Mouse (Mus musculus): ENCODE data around the gene Rasa2. TPM values are rescaled to one million over a fixed set of nuclear protein-coding genes. Genes with fewer than 3 reads are reported as not detected.
"Not testable (repeated sequence)": the region's sequence is repeated elsewhere in the genome, so short reads cannot be mapped to it uniquely, and the experiment has no call there.

The Rasa2 gene
- polyA plus RNA-seq, 1 experiment: 2.6 TPM

- TF ChIP-seq CTCF (IDR thresholded peaks at IDR 0.05; ENCODE audit: extremely low read depth, insufficient read depth, insufficient read length, insufficient replicate concordance) (peak; percentile 19; the same call in 1 of the 2 replicates), POLR2A (IDR thresholded peaks at IDR 0.05; ENCODE audit: low read depth, low read length) (no peak)
- Histone ChIP-seq H3K27me3 (ENCODE audit: control insufficient read depth, insufficient read depth, low read length) (no peaks in the 10 kb centered on the region), H3K36me3 (ENCODE audit: control insufficient read depth, insufficient read depth, low read length) (peaks cover 19% of the 10 kb centered on the region), H3K4me1 (ENCODE audit: control insufficient read depth, insufficient read depth, insufficient read length) (no peaks in the 10 kb centered on the region), H3K4me3 (ENCODE audit: extremely low read depth, insufficient read depth, insufficient read length) (no peak overlapping the region), H3K27ac (ENCODE audit: insufficient read depth, low read length) (no peak overlapping the region)
- 55% methylated on average over 27 of the region's 27 CpGs for WGBS
- DNase-seq (ENCODE audit: low read depth in 1 of 2, low spot score in 2 of 2): peak; percentile 34 to 51
Observed at GRCm38 (mm10) chr9:96543643-96544640, 87.5 kb downstream of the Rasa2 start.

GRCm38 (mm10) chr9:96538916-96539315 lies 92.5 kb downstream of the Rasa2 start:
- Histone ChIP-seq H3K27me3 (ENCODE audit: control insufficient read depth, insufficient read depth, low read length) (no peaks in the 10 kb centered on the region; the same call in 1 of the 2 replicates), H3K36me3 (ENCODE audit: control insufficient read depth, insufficient read depth, low read length) (peaks cover 10% of the 10 kb centered on the region), H3K27ac (ENCODE audit: insufficient read depth, low read length) (no peak overlapping the region), H3K4me3 (ENCODE audit: extremely low read depth, insufficient read depth, insufficient read length) (no peak overlapping the region), H3K4me1 (ENCODE audit: control insufficient read depth, insufficient read depth, insufficient read length) (0 out of 2 replicates have a peak, but pooled peaks cover 3% of the 10 kb centered on the region)
- WGBS: 78% methylated on average over 10 of the region's 10 CpGs
- TF ChIP-seq POLR2A (IDR thresholded peaks at IDR 0.05; ENCODE audit: low read depth, low read length): no peak
- no peak for TF ChIP-seq CTCF (IDR thresholded peaks at IDR 0.05; ENCODE audit: extremely low read depth, insufficient read depth, insufficient read length, insufficient replicate concordance)
- no peak for DNase-seq (ENCODE audit: low read depth in 1 of 2, low spot score in 2 of 2)

GRCm38 (mm10) chr9:96537615-96537919 lies 93.8 kb downstream of the Rasa2 start:
- H3K4me3 ChIP-seq (ENCODE audit: extremely low read depth, insufficient read depth, insufficient read length): no peak overlapping the region

GRCm38 (mm10) chr9:96536895-96537614 lies 94.4 kb downstream of the Rasa2 start:
- Histone ChIP-seq H3K4me1 (ENCODE audit: control insufficient read depth, insufficient read depth, insufficient read length) (0 out of 2 replicates have a peak, but pooled peaks cover 3% of the 10 kb centered on the region), H3K27me3 (ENCODE audit: control insufficient read depth, insufficient read depth, low read length) (no peaks in the 10 kb centered on the region; the same call in 1 of the 2 replicates), H3K36me3 (ENCODE audit: control insufficient read depth, insufficient read depth, low read length) (peaks cover 7% of the 10 kb centered on the region), H3K27ac (ENCODE audit: insufficient read depth, low read length) (0 out of 2 replicates have a peak overlapping the region, but pooled peaks have one; percentile 17), H3K4me3 (ENCODE audit: extremely low read depth, insufficient read depth, insufficient read length) (peak overlapping the region; percentile 55; the same call in 1 of the 2 replicates)
- 29% methylated on average over 37 of the region's 37 CpGs for WGBS
- no peak for TF ChIP-seq POLR2A (IDR thresholded peaks at IDR 0.05; ENCODE audit: low read depth, low read length)
- no peak for TF ChIP-seq CTCF (IDR thresholded peaks at IDR 0.05; ENCODE audit: extremely low read depth, insufficient read depth, insufficient read length, insufficient replicate concordance)
- peak in 1 of 2 experiments; percentile 5 for DNase-seq (ENCODE audit: low read depth in 1 of 2, low spot score in 2 of 2)

More at GRCm38 (mm10) chr9:96537615-96537919, 93.8 kb downstream of the Rasa2 start:
- 0 out of 2 replicates have a peak, but pooled peaks cover 3% of the 10 kb centered on the region for H3K4me1 ChIP-seq (ENCODE audit: control insufficient read depth, insufficient read depth, insufficient read length)
- H3K27ac ChIP-seq (ENCODE audit: insufficient read depth, low read length): no peak overlapping the region
- 93% methylated on average over 6 of the region's 6 CpGs for WGBS
- no peaks in the 10 kb centered on the region; the same call in 1 of the 2 replicates for H3K27me3 ChIP-seq (ENCODE audit: control insufficient read depth, insufficient read depth, low read length)
- TF ChIP-seq CTCF (IDR thresholded peaks at IDR 0.05; ENCODE audit: extremely low read depth, insufficient read depth, insufficient read length, insufficient replicate concordance) (no peak), POLR2A (IDR thresholded peaks at IDR 0.05; ENCODE audit: low read depth, low read length) (no peak)
- H3K36me3 ChIP-seq (ENCODE audit: control insufficient read depth, insufficient read depth, low read length): peaks cover 8% of the 10 kb centered on the region
- DNase-seq (ENCODE audit: low read depth in 1 of 2, low spot score in 2 of 2): no peak

GRCm38 (mm10) chr9:96536093-96536492 lies 95.3 kb downstream of the Rasa2 start:
- not testable (repeated sequence) for H3K36me3 ChIP-seq (ENCODE audit: control insufficient read depth, insufficient read depth, low read length); H3K27me3 ChIP-seq (ENCODE audit: control insufficient read depth, insufficient read depth, low read length); H3K4me1 ChIP-seq (ENCODE audit: control insufficient read depth, insufficient read depth, insufficient read length); DNase-seq (ENCODE audit: low read depth in 1 of 2, low spot score in 2 of 2); H3K4me3 ChIP-seq (ENCODE audit: extremely low read depth, insufficient read depth, insufficient read length); H3K27ac ChIP-seq (ENCODE audit: insufficient read depth, low read length)
- WGBS: 85% methylated on average over 4 of the region's 4 CpGs

GRCm38 (mm10) chr9:96535431-96535830 lies 96.0 kb downstream of the Rasa2 start:
- no peaks in the 10 kb centered on the region; the same call in 1 of the 2 replicates for H3K27me3 ChIP-seq (ENCODE audit: control insufficient read depth, insufficient read depth, low read length)
- whole genome bisulfite sequencing: 44% methylated on average over 6 of the region's 6 CpGs
- no peak overlapping the region for H3K27ac ChIP-seq (ENCODE audit: insufficient read depth, low read length)
- no peak for DNase-seq (ENCODE audit: low read depth in 1 of 2, low spot score in 2 of 2)
- no peak overlapping the region for H3K4me3 ChIP-seq (ENCODE audit: extremely low read depth, insufficient read depth, insufficient read length)
- H3K4me1 ChIP-seq (ENCODE audit: control insufficient read depth, insufficient read depth, insufficient read length): 0 out of 2 replicates have a peak, but pooled peaks cover 3% of the 10 kb centered on the region
- H3K36me3 ChIP-seq (ENCODE audit: control insufficient read depth, insufficient read depth, low read length): no peaks in the 10 kb centered on the region; the same call in 1 of the 2 replicates
- no peak for TF ChIP-seq CTCF (IDR thresholded peaks at IDR 0.05; ENCODE audit: extremely low read depth, insufficient read depth, insufficient read length, insufficient replicate concordance)
- no peak for TF ChIP-seq POLR2A (IDR thresholded peaks at IDR 0.05; ENCODE audit: low read depth, low read length)

All from spleen, adult 2 months (tissue).